Mouse (Mus musculus) hindbrain, embryonic 15.5 days (tissue): ENCODE measurements around the gene Ak8. TPM values are rescaled to one million over a fixed set of nuclear protein-coding genes. Genes with fewer than 3 reads are reported as not detected.
A peak's percentile ranks its signal among the peaks of the same experiment; 100 is the strongest.

Experiments used
- ATAC-seq: fragments of 200-750 bp; cut with Nextera tagmentation; 2 replicates; pipeline ENCODE4 v1.8.0; 2017; ENCODE audit warnings: low read depth, moderate number of reproducible peaks, moderate TSS enrichment; ENCODE audit not compliant: low FRiP score
- H3K27ac ChIP-seq: fragments of 300-500 bp; sonication (generic); replicated peaks from 2 replicates; pipeline ENCODE4 v1.5.1; 2015; ENCODE audit warnings: mild to moderate bottlenecking, inconsistent platforms
- H3K27me3 ChIP-seq: fragments of 300-500 bp; sonication (generic); 2 replicates; pipeline ENCODE4 v1.6.1; 2015; ENCODE audit warnings: control low read depth, inconsistent platforms
- H3K36me3 ChIP-seq: fragments of 300-500 bp; sonication (generic); 2 replicates; pipeline ENCODE4 v1.6.1; 2015; ENCODE audit warnings: control low read depth, inconsistent platforms
- H3K4me1 ChIP-seq: fragments of 300-500 bp; sonication (generic); replicated peaks from 2 replicates; pipeline ENCODE4 v1.6.1; 2015; ENCODE audit warnings: control low read depth, inconsistent platforms
- H3K4me2 ChIP-seq: fragments of 300-500 bp; sonication (generic); 2 replicates; pipeline ENCODE4 v1.6.1; 2015; ENCODE audit warnings: moderate library complexity, mild to moderate bottlenecking, inconsistent platforms
- H3K4me3 ChIP-seq: fragments of 300-500 bp; sonication (generic); 2 replicates; pipeline ENCODE4 v1.5.1; 2015; ENCODE audit warnings: mild to moderate bottlenecking, inconsistent platforms
- H3K9ac ChIP-seq: fragments of 300-500 bp; sonication (generic); 2 replicates; pipeline ENCODE4 v1.6.1; 2015; ENCODE audit warnings: inconsistent platforms
- H3K9me3 ChIP-seq: fragments of 300-500 bp; sonication (generic); 2 replicates; pipeline ENCODE4 v1.6.1; 2016; ENCODE audit warnings: control low read depth, inconsistent platforms
- WGBS: fragments of 180-500 bp; shearing (Covaris S2); methylation state at CpG from one replicate; pipeline ENCODE4 v1.1.7; 2015; 5-methylcytosine and 5-hydroxymethylcytosine counted together
- microRNA-seq: library from miRNA; unstranded; fragments of <30 nt; microRNA quantifications from one replicate; pipeline ENCODE4, GENCODE M21; 2016
- polyA plus RNA-seq: library from polyadenylated mRNA; unstranded; fragments of >200 nt; fragmentation: Nextera tagmentation; extraction: Ambion mirVana; gene quantifications from 2 replicates; pipeline ENCODE4 v1.2.1, GENCODE M21; 2015

The Ak8 gene
- polyA plus RNA-seq, 1 experiment from 2014 or later = 1.9 TPM

DNA sequence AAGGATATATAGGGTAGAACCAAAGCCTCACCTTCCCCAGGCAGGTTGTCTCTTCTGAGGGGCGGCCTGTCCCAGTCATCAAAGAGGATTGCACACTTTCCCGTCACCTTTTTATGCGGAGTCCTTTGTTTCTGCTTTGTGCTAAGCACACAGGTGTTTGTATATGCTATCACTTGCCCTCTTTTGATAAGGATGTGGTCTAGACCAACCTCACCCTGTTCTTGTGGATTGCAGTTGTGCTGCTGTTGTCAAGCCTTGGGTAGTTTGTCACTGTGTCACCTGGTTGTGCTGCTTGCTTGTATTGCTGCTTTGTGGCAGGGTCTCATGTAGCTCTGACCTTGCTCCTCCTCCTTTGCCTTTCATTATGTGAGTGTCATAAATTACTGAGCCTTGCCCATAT is 152.6 kb downstream of the Ak8 start:
- H3K4me3 ChIP-seq = no peak overlapping the region
- no peak overlapping the region for H3K27ac ChIP-seq
- H3K9ac ChIP-seq = no peak overlapping the region
- H3K9me3 ChIP-seq = no peaks in the 10 kb centered on the region
- no peak for ATAC-seq
- no peaks in the 10 kb centered on the region for H3K27me3 ChIP-seq
- WGBS = 94% methylated on average over 3 of the region's 3 CpGs
- H3K36me3 ChIP-seq = peaks cover 35% of the 10 kb centered on the region
- no peak overlapping the region for H3K4me2 ChIP-seq
- no peaks in the 10 kb centered on the region for H3K4me1 ChIP-seq

DNA sequence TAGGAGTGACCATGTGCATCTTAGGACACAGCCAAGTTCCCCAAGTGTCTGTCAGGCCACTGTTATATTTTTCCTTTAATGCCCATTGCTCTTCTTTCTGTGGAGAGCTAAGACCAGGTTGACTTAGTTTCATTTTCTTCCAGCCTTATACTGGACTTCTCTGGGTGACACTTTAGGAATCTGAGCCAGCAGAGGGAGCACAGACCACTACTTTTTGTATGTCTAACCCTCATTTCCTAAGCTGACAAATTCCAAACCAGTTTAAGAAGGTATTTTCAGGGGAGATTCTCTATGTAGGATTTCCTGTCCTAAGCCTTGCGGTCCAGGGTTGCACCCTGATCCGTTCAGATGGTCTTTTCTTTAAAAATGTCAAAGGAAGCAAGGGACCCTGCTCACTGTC is 155.8 kb downstream of the Ak8 start:
- Histone ChIP-seq H3K36me3 (peaks cover 40% of the 10 kb centered on the region), H3K9ac (no peak overlapping the region), H3K4me1 (no peaks in the 10 kb centered on the region), H3K9me3 (no peaks in the 10 kb centered on the region), H3K27me3 (no peaks in the 10 kb centered on the region), H3K4me3 (no peak overlapping the region), H3K27ac (no peak overlapping the region), H3K4me2 (no peak overlapping the region)
- no peak for ATAC-seq
- WGBS = 99% methylated on average over 2 of the region's 2 CpGs

GRCm38 (mm10) chr2:28859303-28859702 is 159.3 kb downstream of the Ak8 start:
- H3K9ac ChIP-seq = no peak overlapping the region
- WGBS = 96% methylated on average over 4 of the region's 4 CpGs
- H3K4me1 ChIP-seq = no peaks in the 10 kb centered on the region

DNA sequence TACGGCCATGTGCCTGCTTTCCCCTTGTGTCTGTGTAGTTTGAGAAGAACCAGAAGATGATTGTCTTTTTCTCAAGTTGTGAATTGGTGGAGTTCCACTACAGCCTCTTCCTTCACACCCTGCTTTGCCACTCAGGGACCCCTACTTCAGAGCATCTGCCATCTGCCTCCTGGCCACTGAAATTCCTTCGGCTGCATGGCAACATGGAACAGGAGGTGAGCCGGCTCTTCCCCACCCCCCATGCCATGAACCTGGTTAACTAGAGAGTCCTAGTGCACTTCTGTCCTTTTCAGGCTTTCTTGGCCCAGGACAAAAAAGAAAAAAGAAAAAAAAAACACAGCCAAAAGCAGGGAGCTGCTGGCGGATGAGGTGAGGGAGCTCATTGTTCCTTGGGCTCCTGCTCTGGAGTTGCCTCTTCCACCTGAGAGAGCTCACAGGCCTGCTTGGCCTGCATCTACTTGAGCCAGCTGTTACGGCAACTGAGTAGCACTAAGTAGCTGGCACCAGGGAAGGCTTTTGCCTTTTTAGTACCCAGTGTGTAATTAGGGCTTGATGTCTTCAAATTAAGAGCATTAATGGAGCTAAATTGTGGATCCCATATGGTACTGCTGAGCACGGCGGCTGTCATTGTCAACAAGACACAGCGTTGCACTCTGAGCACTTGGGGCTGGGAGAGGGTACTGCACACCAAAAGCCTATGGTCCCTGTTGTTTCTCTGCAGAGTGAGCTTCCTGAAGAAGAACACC is 160.9 kb downstream of the Ak8 start:
- Histone ChIP-seq H3K4me2 (no peak overlapping the region), H3K27ac (peak overlapping the region; percentile 36), H3K4me1 (no peaks in the 10 kb centered on the region), H3K9me3 (no peaks in the 10 kb centered on the region), H3K9ac (no peak overlapping the region), H3K4me3 (no peak overlapping the region), H3K36me3 (peaks cover 62% of the 10 kb centered on the region), H3K27me3 (no peaks in the 10 kb centered on the region)
- ATAC-seq = peak; percentile 73; the same call in 1 of the 2 replicates
- WGBS = 74% methylated on average over 8 of the region's 8 CpGs

More at GRCm38 (mm10) chr2:28859303-28859702, 159.3 kb downstream of the Ak8 start:
- ATAC-seq = no peak
- H3K27ac ChIP-seq = no peak overlapping the region
- H3K9me3 ChIP-seq = no peaks in the 10 kb centered on the region
- no peak overlapping the region for H3K4me2 ChIP-seq
- H3K4me3 ChIP-seq = no peak overlapping the region
- H3K27me3 ChIP-seq = no peaks in the 10 kb centered on the region
- H3K36me3 ChIP-seq = peaks cover 63% of the 10 kb centered on the region

Small RNA genes within 50 kb of the gene (microRNA-seq; reads per million reads assigned to microRNA genes)
- gene Mir3088 = 1.5 reads per million

Other genes starting within 250 kb of the Ak8 start
- 2.8 and 3.6 TPM in 2 replicates for gene 1700007K13Rik, start 233.8 kb upstream of the Ak8 start, polyA plus RNA-seq
- gene Mrps2, start 232.1 kb upstream of the Ak8 start, polyA plus RNA-seq = 49.2 and 51.0 TPM in 2 replicates
- gene Gbgt1, start 203.3 kb upstream of the Ak8 start, polyA plus RNA-seq = 1.1 and 2.2 TPM in 2 replicates
- gene Gm10134, start 194.1 kb upstream of the Ak8 start, polyA plus RNA-seq = 2.6 and 2.7 TPM in 2 replicates
- 90.6 and 93.2 TPM in 2 replicates for gene Ralgds, start 187.0 kb upstream of the Ak8 start, polyA plus RNA-seq
- gene Cel, start 136.8 kb upstream of the Ak8 start, polyA plus RNA-seq = 0.14 and 0.22 TPM in 2 replicates
- 41.6 and 42.8 TPM in 2 replicates for gene Gtf3c5, start 116.4 kb upstream of the Ak8 start, polyA plus RNA-seq
- 0.33 and 0.36 TPM in 2 replicates for gene Gfi1b, start 78.2 kb upstream of the Ak8 start, polyA plus RNA-seq
- gene Tsc1, start 58.9 kb upstream of the Ak8 start, polyA plus RNA-seq = 31.7 and 32.4 TPM in 2 replicates
- gene Spaca9, start 437 bp upstream of the Ak8 start, polyA plus RNA-seq = 2.8 and 3.9 TPM in 2 replicates
- gene Gtf3c4, start 140.2 kb downstream of the Ak8 start, polyA plus RNA-seq = 19.9 and 20.4 TPM in 2 replicates
- gene Ddx31, start 140.2 kb downstream of the Ak8 start, polyA plus RNA-seq = 12.4 and 17.3 TPM in 2 replicates
- 43.3 and 60.4 TPM in 2 replicates for gene Barhl1, start 216.5 kb downstream of the Ak8 start, polyA plus RNA-seq